Mouse (Mus musculus): ENCODE results near the gene Rbms2.

The Rbms2 gene

GRCm38 (mm10) chr10:128133650-128134332 is 46.3 kb downstream of the Rbms2 start:
- no peak for DNase-seq

- no peak for DNase-seq
These were observed 48.3 kb downstream of the Rbms2 start for GRCm38 (mm10) chr10:128131812-128132211.

- no peak for DNase-seq
These were observed 48.8 kb downstream of the Rbms2 start for GRCm38 (mm10) chr10:128131297-128131696.

- DNase-seq: no peak
These were observed 52.0 kb downstream of the Rbms2 start for GRCm38 (mm10) chr10:128128143-128128542.

GRCm38 (mm10) chr10:128127497-128127896 is 52.6 kb downstream of the Rbms2 start:
- no peak for DNase-seq

- DNase-seq: no peak
These were observed 54.1 kb downstream of the Rbms2 start for GRCm38 (mm10) chr10:128125951-128126350.

- no peak for DNase-seq
These were observed 55.3 kb downstream of the Rbms2 start for GRCm38 (mm10) chr10:128124831-128125230.

GRCm38 (mm10) chr10:128123833-128124232 is 56.3 kb downstream of the Rbms2 start:
- DNase-seq: no peak

GRCm38 (mm10) chr10:128111227-128111626 is 68.9 kb downstream of the Rbms2 start:
- no peak for DNase-seq

GRCm38 (mm10) chr10:128110103-128110761 is 69.9 kb downstream of the Rbms2 start:
- DNase-seq: no peak

GRCm38 (mm10) chr10:128097587-128097971 is 82.5 kb downstream of the Rbms2 start:
- peak; percentile 56 to 72 for DNase-seq

GRCm38 (mm10) chr10:128096693-128097586 is 83.2 kb downstream of the Rbms2 start:
- DNase-seq: peak; percentile 83 to 88

GRCm38 (mm10) chr10:128096313-128096692 is 83.8 kb downstream of the Rbms2 start:
- no peak for DNase-seq

GRCm38 (mm10) chr10:128095003-128095636 is 85.0 kb downstream of the Rbms2 start:
- no peak for DNase-seq

- peak; percentile 62 to 71 for DNase-seq
These were observed 85.6 kb downstream of the Rbms2 start for GRCm38 (mm10) chr10:128094340-128094968.

- peak; percentile 41 to 52 for DNase-seq
These were observed 86.4 kb downstream of the Rbms2 start for GRCm38 (mm10) chr10:128093496-128094294.

- peak; percentile 70 to 78 for DNase-seq
These were observed 87.3 kb downstream of the Rbms2 start for GRCm38 (mm10) chr10:128092506-128093495.

GRCm38 (mm10) chr10:128091564-128092505 is 88.3 kb downstream of the Rbms2 start, which contains the start of gene Baz2a:
Baz2a (plus strand) TSS chr10:128091577.
- DNase-seq: peak; percentile 49 to 61

Measured in cerebellum, postnatal 36 days (tissue).